Mouse (Mus musculus) right cerebral cortex, postnatal 25 days (tissue): Measurements from ENCODE around the gene Asic3.
"Not testable (repeated sequence)": the region's sequence is repeated elsewhere in the genome, so short reads cannot be mapped to it uniquely, and the experiment has no call there.

Source experiments
- DNase-seq: peaks from one replicate; pipeline ENCODE4 v3.0.0; 2022

Gene Asic3

GRCm38 (mm10) chr5:24388246-24388915, 24.8 kb upstream of the Asic3 start:
- no peak for DNase-seq

- DNase-seq: no peak
Observed at GRCm38 (mm10) chr5:24389011-24389657, 24.1 kb upstream of the Asic3 start.

- no peak for DNase-seq
Observed at GRCm38 (mm10) chr5:24389658-24390020, 23.6 kb upstream of the Asic3 start.

GRCm38 (mm10) chr5:24391864-24392263, 21.3 kb upstream of the Asic3 start, which contains the start of gene Atg9b:
Gene Atg9b, minus strand, starts transcription at chr5:24392143.
- no peak for DNase-seq

GRCm38 (mm10) chr5:24392724-24393123, 20.5 kb upstream of the Asic3 start:
- no peak for DNase-seq

- DNase-seq: peak; percentile 77
Observed at GRCm38 (mm10) chr5:24393392-24393997, 19.7 kb upstream of the Asic3 start, which contains the start of gene Abcb8. Gene Abcb8, plus strand, starts transcription at chr5:24393663.

GRCm38 (mm10) chr5:24394165-24394894, 18.9 kb upstream of the Asic3 start:
- DNase-seq: peak; percentile 95

- not testable (repeated sequence) for DNase-seq
Observed at GRCm38 (mm10) chr5:24396254-24396653, 16.9 kb upstream of the Asic3 start.

GRCm38 (mm10) chr5:24399686-24400085, 13.5 kb upstream of the Asic3 start:
- DNase-seq: no peak

- DNase-seq: no peak
Observed at GRCm38 (mm10) chr5:24400362-24400761, 12.8 kb upstream of the Asic3 start.

- DNase-seq: no peak
Observed at GRCm38 (mm10) chr5:24400911-24401605, 12.1 kb upstream of the Asic3 start.

- no peak for DNase-seq
Observed at GRCm38 (mm10) chr5:24401969-24402368, 11.2 kb upstream of the Asic3 start.

GRCm38 (mm10) chr5:24404594-24405360, 8.4 kb upstream of the Asic3 start:
- DNase-seq: no peak

GRCm38 (mm10) chr5:24405389-24405876, 7.8 kb upstream of the Asic3 start:
- no peak for DNase-seq

GRCm38 (mm10) chr5:24408651-24409050, 4.5 kb upstream of the Asic3 start:
- DNase-seq: no peak

GRCm38 (mm10) chr5:24409466-24409865, 3.7 kb upstream of the Asic3 start:
- DNase-seq: no peak

GRCm38 (mm10) chr5:24412063-24412462, 1.1 kb upstream of the Asic3 start:
- no peak for DNase-seq

GRCm38 (mm10) chr5:24413938-24414337, 746 bp downstream of the Asic3 start:
- DNase-seq: no peak

GRCm38 (mm10) chr5:24416222-24416736, 3.1 kb downstream of the Asic3 start:
- peak; percentile 60 for DNase-seq

- DNase-seq: no peak
Observed at GRCm38 (mm10) chr5:24417587-24417986, 4.4 kb downstream of the Asic3 start.

- no peak for DNase-seq
Observed at GRCm38 (mm10) chr5:24420381-24420780, 7.2 kb downstream of the Asic3 start.
